Mouse (Mus musculus): ENCODE results near the gene Arhgap8. TPM values are rescaled to one million over a fixed set of nuclear protein-coding genes. Genes with fewer than 3 reads are reported as not detected.

The Arhgap8 gene
- 1 to 10 TPM; 2.4 to 4.0 TPM for total RNA-seq (2023)

GRCm38 (mm10) chr15:84719791-84720190 lies at the start of gene Arhgap8:
Gene Arhgap8, plus strand, starts transcription at chr15:84720052.

Other genes starting within 250 kb of the Arhgap8 start
- 10 to 100 TPM; 13.9 to 21.5 TPM for gene Rtl6, start 162.2 kb upstream of the Arhgap8 start, total RNA-seq (2023)
- gene Prr5, start 50.4 kb upstream of the Arhgap8 start, total RNA-seq (2023) = 100 to 1,000 TPM in 1 of 2 experiments, 10 to 100 TPM in 1; 99.2 to 110 TPM
- 1 to 10 TPM in 1 of 2 experiments, under 1 TPM in 1; 0.81 to 1.3 TPM for gene Phf21b, start 136.0 kb downstream of the Arhgap8 start, total RNA-seq (2023)
- under 1 TPM; 0.61 to 0.71 TPM for gene Gm29666, start 200.0 kb downstream of the Arhgap8 start, total RNA-seq (2023)
- 10 to 100 TPM; 53.0 to 56.1 TPM for gene Nup50, start 203.4 kb downstream of the Arhgap8 start, total RNA-seq (2023)